Mouse (Mus musculus) neural tube, embryonic 14.5 days (tissue): ENCODE data around the gene Klra1. TPM values are rescaled to one million over a fixed set of nuclear protein-coding genes. Genes with fewer than 3 reads are reported as not detected.
"Not testable (repeated sequence)": the region's sequence is repeated elsewhere in the genome, so short reads cannot be mapped to it uniquely, and the experiment has no call there.

Experiments used
- ATAC-seq: fragments of 200-750 bp; cut with Nextera tagmentation; 2 replicates; pipeline ENCODE4 v1.8.0; 2017; ENCODE audit warnings: low read depth, mild to moderate bottlenecking, moderate TSS enrichment, moderate library complexity
- H3K27ac ChIP-seq: fragments of 300-500 bp; sonication (generic); 2 replicates; pipeline ENCODE4 v1.5.1; 2014; ENCODE audit warnings: low read depth, mild to moderate bottlenecking, control low read depth, low read length, moderate library complexity, mixed read lengths
- H3K27me3 ChIP-seq: fragments of 300-500 bp; sonication (generic); 2 replicates; pipeline ENCODE4 v1.6.1; 2014; ENCODE audit warnings: low read length; ENCODE audit not compliant: control insufficient read depth, insufficient read depth
- H3K36me3 ChIP-seq: fragments of 300-500 bp; sonication (generic); 2 replicates; pipeline ENCODE4 v1.6.1; 2014; ENCODE audit warnings: low read length, mixed read lengths; ENCODE audit not compliant: control insufficient read depth, insufficient read depth
- H3K4me1 ChIP-seq: fragments of 300-500 bp; sonication (generic); 2 replicates; pipeline ENCODE4 v1.6.1; 2014; ENCODE audit warnings: low read length; ENCODE audit not compliant: control insufficient read depth, insufficient read depth
- H3K4me2 ChIP-seq: fragments of 300-500 bp; sonication (generic); 2 replicates; pipeline ENCODE4 v1.6.1; 2014; ENCODE audit warnings: mild to moderate bottlenecking, low read depth, low read length, control low read depth
- H3K4me3 ChIP-seq: fragments of 300-500 bp; sonication (generic); 2 replicates; pipeline ENCODE4 v1.5.1; 2014; ENCODE audit warnings: low read depth, low read length, control low read depth, mixed read lengths
- H3K9ac ChIP-seq: fragments of 300-500 bp; sonication (generic); replicated peaks from 2 replicates; pipeline ENCODE4 v1.6.1; 2014; ENCODE audit warnings: low read depth, mild to moderate bottlenecking, control low read depth, low read length, mixed read lengths
- H3K9me3 ChIP-seq: fragments of 300-500 bp; sonication (generic); 2 replicates; pipeline ENCODE4 v1.6.1; 2016; ENCODE audit warnings: low read length; ENCODE audit not compliant: control insufficient read depth
- WGBS: fragments of 180-500 bp; shearing (Covaris S2); extraction: QIAGEN DNeasy Blood & Tissue Kit; methylation state at CpG from one replicate; pipeline ENCODE4 v1.1.7; 2014; 5-methylcytosine and 5-hydroxymethylcytosine counted together
- polyA plus RNA-seq: library from polyadenylated mRNA; unstranded; fragments of >200 nt; fragmentation: Nextera tagmentation; extraction: Ambion mirVana; gene quantifications from 2 replicates; pipeline ENCODE4 v1.2.1, GENCODE M21; 2014

Gene Klra1
- polyA plus RNA-seq = not detected in 2 replicates

- H3K27me3 ChIP-seq = no peaks in the 10 kb centered on the region
- H3K36me3 ChIP-seq = no peaks in the 10 kb centered on the region
- H3K9ac ChIP-seq = no peak within 1 kb of the TSS
- no peaks in the 10 kb centered on the region for H3K9me3 ChIP-seq
- H3K27ac ChIP-seq = no peak within 1 kb of the TSS
- no peak within 1 kb of the TSS for H3K4me3 ChIP-seq
- H3K4me1 ChIP-seq = no peaks in the 10 kb centered on the region
- ATAC-seq = no peak
- no peak within 1 kb of the TSS for H3K4me2 ChIP-seq
- 92% methylated on average over 2 of the region's 2 CpGs for WGBS
These were observed at the start of gene Klra1 for GRCm38 (mm10) chr6:130386750-130387149. Gene Klra1 (minus strand): TSS chr6:130386874.

- no peaks in the 10 kb centered on the region for H3K4me1 ChIP-seq
- H3K4me2 ChIP-seq = no peak overlapping the region
- no peak overlapping the region for H3K4me3 ChIP-seq
- H3K9ac ChIP-seq = no peak overlapping the region
- no peaks in the 10 kb centered on the region for H3K36me3 ChIP-seq
- H3K27me3 ChIP-seq = no peaks in the 10 kb centered on the region
- 92% methylated on average over 4 of the region's 4 CpGs for WGBS
- no peak overlapping the region for H3K27ac ChIP-seq
- peaks cover 1% of the 10 kb centered on the region; the same call in 1 of the 2 replicates for H3K9me3 ChIP-seq
- ATAC-seq = no peak
These were observed 42.8 kb upstream of the Klra1 start for GRCm38 (mm10) chr6:130429511-130429910.

- WGBS = 90% methylated on average over 2 of the region's 2 CpGs
- Histone ChIP-seq H3K36me3 (no peaks in the 10 kb centered on the region), H3K9ac (no peak overlapping the region), H3K9me3 (no peaks in the 10 kb centered on the region; the same call in 1 of the 2 replicates), H3K4me3 (no peak overlapping the region), H3K4me2 (no peak overlapping the region), H3K27ac (no peak overlapping the region), H3K4me1 (no peaks in the 10 kb centered on the region), H3K27me3 (no peaks in the 10 kb centered on the region)
- no peak for ATAC-seq
These were observed 32.5 kb upstream of the Klra1 start for GRCm38 (mm10) chr6:130419158-130419557.

- Histone ChIP-seq H3K4me2 (no peak overlapping the region), H3K36me3 (no peaks in the 10 kb centered on the region), H3K4me1 (no peaks in the 10 kb centered on the region), H3K9me3 (no peaks in the 10 kb centered on the region; the same call in 1 of the 2 replicates), H3K9ac (no peak overlapping the region), H3K27ac (no peak overlapping the region), H3K4me3 (no peak overlapping the region), H3K27me3 (no peaks in the 10 kb centered on the region)
- no peak for ATAC-seq
- WGBS = 69% methylated on average over 1 of the region's 1 CpGs
These were observed 18.2 kb upstream of the Klra1 start for GRCm38 (mm10) chr6:130404882-130405281.

GRCm38 (mm10) chr6:130385803-130386202, 871 bp downstream of the Klra1 start:
- Histone ChIP-seq H3K9ac (no peak overlapping the region), H3K9me3 (no peaks in the 10 kb centered on the region), H3K4me2 (no peak overlapping the region), H3K4me3 (no peak overlapping the region), H3K4me1 (no peaks in the 10 kb centered on the region), H3K27me3 (no peaks in the 10 kb centered on the region), H3K27ac (no peak overlapping the region), H3K36me3 (no peaks in the 10 kb centered on the region)
- ATAC-seq = no peak
- 55% methylated on average over 1 of the region's 1 CpGs for WGBS

GRCm38 (mm10) chr6:130382375-130382774, 4.3 kb downstream of the Klra1 start:
- H3K4me1 ChIP-seq = no peaks in the 10 kb centered on the region
- H3K9me3 ChIP-seq = peaks cover 4% of the 10 kb centered on the region; the same call in 1 of the 2 replicates
- H3K27me3 ChIP-seq = no peaks in the 10 kb centered on the region
- no peak overlapping the region for H3K27ac ChIP-seq
- no peak overlapping the region for H3K9ac ChIP-seq
- H3K4me3 ChIP-seq = no peak overlapping the region
- WGBS = 75% methylated on average over 4 of the region's 4 CpGs
- H3K4me2 ChIP-seq = no peak overlapping the region
- no peak for ATAC-seq
- no peaks in the 10 kb centered on the region for H3K36me3 ChIP-seq

GRCm38 (mm10) chr6:130345381-130345780, 41.3 kb downstream of the Klra1 start:
- H3K4me2 ChIP-seq, H3K36me3 ChIP-seq, H3K9ac ChIP-seq, H3K4me1 ChIP-seq, H3K9me3 ChIP-seq, H3K4me3 ChIP-seq, H3K27me3 ChIP-seq, H3K27ac ChIP-seq, ATAC-seq: not testable (repeated sequence)
- WGBS = 29% methylated on average over 1 of the region's 1 CpGs

- not testable (repeated sequence) for ATAC-seq, H3K27ac ChIP-seq, H3K4me1 ChIP-seq, H3K9me3 ChIP-seq, H3K4me3 ChIP-seq, H3K36me3 ChIP-seq, H3K27me3 ChIP-seq, H3K9ac ChIP-seq, H3K4me2 ChIP-seq
- WGBS = 81% methylated on average over 2 of the region's 2 CpGs
These were observed 44.7 kb downstream of the Klra1 start for GRCm38 (mm10) chr6:130341973-130342372.

- ATAC-seq = no peak
- Histone ChIP-seq H3K4me1 (no peaks in the 10 kb centered on the region), H3K4me3 (no peak within 1 kb of the TSS), H3K4me2 (no peak within 1 kb of the TSS), H3K9me3 (no peaks in the 10 kb centered on the region), H3K36me3 (no peaks in the 10 kb centered on the region), H3K27ac (no peak within 1 kb of the TSS), H3K27me3 (no peaks in the 10 kb centered on the region), H3K9ac (no peak within 1 kb of the TSS)
- WGBS = 86% methylated on average over 8 of the region's 8 CpGs
These were observed 49.3 kb downstream of the Klra1 start, which contains the start of gene Klra3 for GRCm38 (mm10) chr6:130337411-130337810. Gene Klra3 (minus strand): TSS chr6:130337574.
